Mouse (Mus musculus) embryo, embryonic 10 days (tissue): Measurements from ENCODE around the gene Hcrt.

ENCODE experiments used
- DNase-seq: peaks from one replicate; pipeline ENCODE4 v3.0.0-alpha.2; 2015; ENCODE audit warnings: low spot score

Gene Hcrt

DNA sequence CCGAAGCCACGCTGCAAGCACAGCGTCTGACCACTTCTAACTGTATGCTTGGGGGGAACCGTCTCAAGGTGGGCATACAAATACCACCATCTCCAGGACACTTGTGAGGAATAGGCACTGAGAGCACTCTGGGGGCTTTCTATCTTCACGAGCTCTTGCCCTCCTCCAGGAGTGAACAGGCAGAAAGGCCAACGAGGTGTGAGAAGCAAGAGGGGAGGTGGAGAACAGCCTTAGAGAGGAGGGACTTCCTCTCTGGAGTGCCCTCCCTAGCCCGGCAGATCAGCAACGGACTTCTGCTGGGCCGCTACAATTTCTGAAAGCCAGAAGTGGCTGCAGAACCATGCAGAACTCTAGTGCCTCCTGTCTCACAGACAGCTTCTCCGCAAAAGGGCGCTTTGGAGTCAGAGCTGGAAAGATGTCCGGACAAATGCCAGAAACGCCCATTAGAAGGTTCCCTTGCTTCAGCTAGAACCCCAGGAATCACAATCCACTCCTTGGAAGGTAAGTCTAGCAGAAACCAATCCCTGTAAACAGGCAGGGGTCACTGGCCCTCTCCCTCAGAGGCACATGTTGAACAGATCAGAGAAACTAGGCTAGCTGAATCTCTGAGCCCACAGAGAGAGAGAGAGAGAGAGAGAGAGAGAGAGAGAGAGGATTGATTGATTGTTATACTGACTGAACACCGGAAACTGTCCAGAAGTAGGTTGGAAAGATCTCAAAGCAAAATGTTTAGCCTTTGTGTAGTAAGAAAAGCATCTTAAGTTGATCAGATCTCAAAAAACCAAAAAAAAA, 26.6 kb downstream of the Hcrt start:
- no peak for DNase-seq

GRCm38 (mm10) chr11:100735134-100735865, 27.4 kb downstream of the Hcrt start:
- no peak for DNase-seq

DNA sequence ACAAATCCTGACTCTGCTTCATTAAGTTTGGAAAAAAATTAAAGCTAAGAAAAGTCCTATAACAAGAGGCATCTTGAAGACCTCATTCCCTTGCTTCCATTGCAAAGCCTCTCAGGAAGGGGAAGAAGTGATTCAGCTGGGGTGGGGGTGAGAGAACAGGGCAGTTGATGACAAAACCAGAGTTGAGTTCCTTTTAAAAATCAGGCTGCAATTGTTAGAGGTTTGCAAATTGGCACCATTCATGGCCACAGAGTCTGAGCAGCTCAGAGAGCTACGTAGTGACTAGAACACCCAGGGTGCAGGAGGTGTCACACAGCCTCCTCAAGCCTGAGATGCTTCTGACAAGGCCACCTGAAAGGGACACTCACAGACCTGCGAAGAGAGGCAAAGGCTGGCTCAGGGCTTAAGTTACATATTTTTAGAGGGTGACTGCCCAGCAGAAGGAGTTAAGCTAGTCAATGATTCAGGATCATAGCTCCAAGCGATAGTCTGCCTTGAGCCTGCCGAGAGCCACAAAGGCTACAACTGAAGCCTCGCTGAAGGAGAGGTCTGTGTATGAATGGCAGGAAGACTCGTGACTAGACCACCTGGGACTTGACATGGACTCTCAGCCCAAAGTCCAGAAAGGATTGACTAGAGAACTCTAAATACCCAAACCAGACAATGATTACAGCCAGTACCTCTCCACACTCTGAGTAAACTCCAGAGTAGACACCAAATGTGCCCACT, 32.1 kb downstream of the Hcrt start:
- no peak for DNase-seq

- DNase-seq = no peak
Measured at GRCm38 (mm10) chr11:100729976-100730375, 32.8 kb downstream of the Hcrt start.

GRCm38 (mm10) chr11:100728601-100729000, 34.1 kb downstream of the Hcrt start:
- no peak for DNase-seq

DNA sequence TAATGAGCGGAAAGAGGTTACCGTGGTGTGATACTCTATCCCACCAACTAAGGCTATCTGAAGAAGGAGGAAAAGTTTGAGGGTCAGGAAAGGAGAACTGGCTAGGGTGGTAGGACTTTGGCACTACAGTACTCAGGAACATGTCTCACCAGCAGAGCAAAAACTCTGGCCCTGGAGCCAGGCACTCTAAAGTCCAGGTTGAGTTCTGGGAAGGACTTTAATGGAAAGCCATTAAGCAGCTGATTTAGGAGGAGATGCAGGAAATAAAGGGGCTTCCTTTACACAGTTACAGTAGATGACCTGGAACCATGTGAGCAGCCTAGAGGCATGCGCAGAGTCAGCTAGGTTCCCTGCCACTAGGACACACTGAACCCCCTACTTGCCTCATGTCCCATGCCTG, 35.5 kb downstream of the Hcrt start:
- no peak for DNase-seq

- peak; percentile 40 for DNase-seq
Measured at GRCm38 (mm10) chr11:100724919-100725512, 37.7 kb downstream of the Hcrt start.

- no peak for DNase-seq
Measured at GRCm38 (mm10) chr11:100722493-100723028, 40.2 kb downstream of the Hcrt start.

- DNase-seq = no peak
Measured at GRCm38 (mm10) chr11:100721776-100722492, 40.8 kb downstream of the Hcrt start.

GRCm38 (mm10) chr11:100721254-100721653, 41.5 kb downstream of the Hcrt start:
- no peak for DNase-seq

DNA sequence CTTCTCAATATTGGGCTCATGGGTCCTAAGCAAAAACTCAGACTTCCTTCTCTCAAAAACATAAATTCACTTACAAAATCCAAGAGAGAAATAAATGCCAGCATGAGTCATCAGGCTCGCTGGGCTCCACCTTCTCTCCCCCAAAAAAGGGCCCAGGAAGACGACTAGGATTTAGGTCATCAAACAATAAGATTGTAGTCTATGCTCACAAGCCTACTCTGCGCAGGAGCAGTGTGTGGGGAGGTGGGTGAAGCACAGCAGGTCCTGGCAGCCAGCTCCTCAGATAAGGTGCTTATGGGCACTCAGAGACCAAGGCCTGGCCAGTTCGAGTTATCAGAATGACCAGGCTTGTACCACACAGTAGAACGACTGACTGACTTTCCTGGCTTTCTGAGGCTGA, 42.4 kb downstream of the Hcrt start:
- DNase-seq = no peak

- DNase-seq = no peak
Measured at GRCm38 (mm10) chr11:100719893-100720292, 42.8 kb downstream of the Hcrt start.

DNA sequence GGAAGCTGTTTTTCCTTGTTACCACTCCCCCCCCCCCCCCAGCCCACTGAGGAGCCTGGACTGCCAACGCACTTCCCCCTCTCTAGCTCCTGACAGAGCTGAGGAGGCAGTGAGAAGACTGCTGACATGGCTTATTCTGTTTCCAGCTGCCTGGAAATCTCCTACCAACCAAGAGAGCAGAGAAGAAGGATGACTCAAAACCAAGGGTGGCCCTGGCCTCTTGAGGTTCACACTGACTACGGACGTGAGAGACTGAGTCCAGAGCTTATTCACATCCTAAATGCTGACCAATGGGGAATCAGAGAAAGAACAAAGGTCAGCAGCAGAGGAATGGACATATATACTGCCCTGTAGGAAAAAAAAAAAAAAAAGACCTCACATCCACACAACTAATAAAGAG, 43.4 kb downstream of the Hcrt start:
- DNase-seq = no peak

GRCm38 (mm10) chr11:100718866-100719265, 43.9 kb downstream of the Hcrt start:
- no peak for DNase-seq

DNA sequence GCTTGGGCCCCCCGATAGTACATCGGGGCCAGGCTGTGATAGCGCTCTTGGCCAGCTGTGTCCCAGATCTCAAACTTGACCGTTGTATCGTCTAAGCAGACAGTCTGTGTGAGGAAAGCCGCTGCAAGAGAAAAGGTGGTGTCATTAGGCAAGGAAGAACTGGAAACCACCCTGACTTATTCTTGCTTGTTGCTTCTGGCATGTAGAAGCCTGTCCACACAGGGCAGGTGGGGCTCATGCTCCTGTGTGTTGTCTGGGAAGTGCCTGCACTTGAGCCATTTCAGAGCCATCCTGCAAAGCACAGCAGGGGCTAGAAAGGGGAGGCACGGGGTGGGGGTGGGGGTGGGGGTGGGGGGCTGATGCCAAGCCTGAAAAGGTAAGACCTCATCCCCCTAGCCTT, 44.3 kb downstream of the Hcrt start:
- no peak for DNase-seq

DNA sequence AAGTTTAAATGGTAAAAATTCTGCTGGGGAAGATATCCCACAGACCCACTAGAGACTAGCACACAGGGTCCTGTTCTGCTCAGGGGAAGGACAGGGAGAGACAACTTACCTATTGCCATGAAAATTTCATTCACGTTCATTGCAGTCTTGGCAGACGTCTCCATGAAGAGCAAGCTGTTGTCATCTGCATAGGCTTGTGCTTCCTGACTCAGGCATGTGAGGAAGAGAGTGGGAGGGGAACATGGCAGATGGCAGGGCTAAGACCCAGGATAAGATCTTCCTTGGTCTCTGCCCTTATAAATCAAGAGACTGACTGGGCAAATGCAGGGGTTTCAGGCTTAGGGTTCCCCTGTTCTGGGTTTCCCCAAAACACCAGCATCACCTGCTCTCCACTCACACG, 46.1 kb downstream of the Hcrt start:
- no peak for DNase-seq

DNA sequence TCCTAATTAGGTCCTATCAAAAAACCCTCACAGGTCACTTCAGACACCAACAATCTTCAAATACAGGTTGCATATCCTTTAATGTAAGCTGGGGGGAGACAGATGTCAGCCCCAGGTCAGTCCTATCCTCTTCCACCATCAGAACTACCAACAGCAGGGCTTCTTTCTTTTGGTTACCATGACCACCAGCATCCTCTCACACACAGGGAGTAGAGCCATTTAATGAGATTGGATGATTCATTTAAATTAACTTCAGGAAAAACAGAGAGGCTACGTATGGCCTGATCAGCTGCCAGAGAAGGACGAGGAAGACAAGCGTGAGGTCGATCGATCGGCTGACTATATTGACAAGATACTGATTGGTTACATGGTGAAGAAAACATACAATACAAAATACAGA, 47.8 kb downstream of the Hcrt start:
- DNase-seq = peak; percentile 4

GRCm38 (mm10) chr11:100714534-100714915, 48.2 kb downstream of the Hcrt start:
- peak; percentile 89 for DNase-seq

DNA sequence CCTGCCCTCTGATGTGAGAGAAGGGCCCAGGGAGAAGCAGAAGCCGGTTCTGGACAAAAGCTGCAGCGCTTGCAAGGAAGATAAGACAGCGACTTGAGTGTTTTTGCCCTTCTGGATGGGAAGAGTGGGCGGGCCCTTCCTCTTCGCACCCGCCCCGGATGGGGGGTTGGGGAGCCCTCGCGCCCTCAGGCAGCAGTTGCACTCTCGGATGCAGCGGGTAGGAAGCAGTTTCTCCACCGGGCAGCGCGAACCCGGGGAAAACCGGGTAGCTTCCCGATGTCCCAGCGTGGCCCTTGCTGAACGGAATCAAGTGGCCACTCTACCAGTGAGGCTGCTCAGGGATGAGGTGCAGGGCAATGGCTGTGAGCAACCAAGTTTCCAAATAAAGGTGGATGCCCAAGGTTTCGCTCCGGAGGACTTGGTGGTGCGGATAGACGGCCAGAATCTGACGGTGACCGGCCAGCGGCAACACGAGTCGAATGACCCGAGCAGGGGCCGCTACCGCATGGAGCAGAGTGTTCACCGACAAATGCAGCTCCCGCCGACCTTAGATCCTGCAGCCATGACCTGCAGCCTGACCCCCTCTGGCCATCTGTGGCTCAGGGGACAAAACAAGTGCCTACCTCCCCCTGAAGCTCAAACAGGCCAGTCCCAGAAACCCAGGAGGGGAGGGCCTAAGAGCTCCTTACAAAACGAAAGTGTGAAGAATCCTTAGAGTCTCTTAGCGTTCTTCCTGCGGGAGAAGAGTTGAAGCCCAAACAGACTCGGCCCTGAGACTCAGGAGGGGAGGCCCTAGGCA, 48.8 kb downstream of the Hcrt start, which contains the start of gene Hspb9:
Gene Hspb9, plus strand, starts transcription at position 116 of the 799 bp plus-strand sequence.
- peak; percentile 77 for DNase-seq

DNA sequence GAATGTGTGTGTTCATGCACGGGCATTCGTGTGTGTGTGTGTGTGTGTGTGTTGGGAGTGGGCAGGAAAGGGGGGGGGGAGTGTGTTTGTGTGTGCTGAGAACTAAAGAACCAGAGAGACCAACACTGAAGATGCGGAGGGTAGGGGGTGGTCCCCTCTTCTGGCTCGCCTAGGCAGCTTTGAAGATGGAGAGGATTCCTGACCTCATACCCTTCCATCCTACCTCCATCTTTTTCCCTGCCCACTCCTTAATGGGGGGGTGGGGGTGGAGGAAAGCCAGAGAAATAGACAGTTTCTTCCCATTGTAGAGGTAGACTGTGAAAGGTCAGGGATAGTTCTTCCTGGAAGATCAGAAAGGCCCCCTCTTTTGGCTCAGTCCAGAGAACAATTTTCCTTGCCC, 49.6 kb downstream of the Hcrt start:
- no peak for DNase-seq
